Mouse (Mus musculus): Measurements from ENCODE around the gene Cdc7. TPM values are rescaled to one million over a fixed set of nuclear protein-coding genes. Genes with fewer than 3 reads are reported as not detected.
"Not testable (repeated sequence)": the region's sequence is repeated elsewhere in the genome, so short reads cannot be mapped to it uniquely, and the experiment has no call there.

Cdc7 gene
- total and polyA plus RNA-seq, 2 experiments from 2014 or later, result 23.5 to 36.8 TPM

GRCm38 (mm10) chr5:106973883-106974282 is 9.8 kb downstream of the Cdc7 start:
- Histone ChIP-seq H3K36me3 (ENCODE audit: insufficient read depth) (peaks cover 47% of the 10 kb centered on the region), H3K4me1 (ENCODE audit: insufficient read depth) (no peaks in the 10 kb centered on the region), H3K9ac (no peak overlapping the region), H3K27me3 (ENCODE audit: insufficient read depth, low read length) (no peaks in the 10 kb centered on the region), H3K4me2 (ENCODE audit: low read depth) (no peak overlapping the region), H3K4me3 (ENCODE audit: low read depth, low read length) (no peak overlapping the region), H3K27ac (ENCODE audit: low read depth, low read length) (no peak overlapping the region), H3K9me3 (ENCODE audit: low read length) (no peaks in the 10 kb centered on the region)
- DNase-seq (peak; percentile 9), ATAC-seq (no peak)
- 83% methylated on average over 7 of the region's 7 CpGs for WGBS
- TF ChIP-seq CTCF (IDR thresholded peaks at IDR 0.05; ENCODE audit: low read depth), result peak; percentile 53

GRCm38 (mm10) chr5:106979156-106979555 is 15.0 kb downstream of the Cdc7 start:
- Histone ChIP-seq H3K9me3 (ENCODE audit: low read length) (no peaks in the 10 kb centered on the region), H3K4me1 (ENCODE audit: insufficient read depth) (no peaks in the 10 kb centered on the region), H3K4me3 (ENCODE audit: low read depth, low read length) (no peak overlapping the region), H3K27ac (ENCODE audit: low read depth, low read length) (no peak overlapping the region), H3K4me2 (ENCODE audit: low read depth) (no peak overlapping the region), H3K36me3 (ENCODE audit: insufficient read depth) (peaks cover 45% of the 10 kb centered on the region), H3K27me3 (ENCODE audit: insufficient read depth, low read length) (no peaks in the 10 kb centered on the region), H3K9ac (no peak overlapping the region)
- 93% methylated on average over 7 of the region's 7 CpGs for WGBS
- ATAC-seq, result no peak
- no peak for TF ChIP-seq CTCF (IDR thresholded peaks at IDR 0.05; ENCODE audit: low read depth)
- no peak for DNase-seq

- H3K4me1 ChIP-seq (ENCODE audit: insufficient read depth), result no peaks in the 10 kb centered on the region
- no peak for TF ChIP-seq CTCF (IDR thresholded peaks at IDR 0.05; ENCODE audit: low read depth)
- 83% methylated on average over 7 of the region's 7 CpGs for WGBS
- ATAC-seq, result no peak
- no peak overlapping the region for H3K9ac ChIP-seq
- H3K4me3 ChIP-seq (ENCODE audit: low read depth, low read length), result no peak overlapping the region
- no peak for DNase-seq
- no peaks in the 10 kb centered on the region for H3K9me3 ChIP-seq (ENCODE audit: low read length)
- H3K27me3 ChIP-seq (ENCODE audit: insufficient read depth, low read length), result no peaks in the 10 kb centered on the region
- H3K4me2 ChIP-seq (ENCODE audit: low read depth), result no peak overlapping the region
- H3K27ac ChIP-seq (ENCODE audit: low read depth, low read length), result no peak overlapping the region
- H3K36me3 ChIP-seq (ENCODE audit: insufficient read depth), result peaks cover 25% of the 10 kb centered on the region
Observed at GRCm38 (mm10) chr5:106982298-106982952, 18.3 kb downstream of the Cdc7 start.

GRCm38 (mm10) chr5:106984934-106985333 is 20.8 kb downstream of the Cdc7 start:
- 97% methylated on average over 3 of the region's 3 CpGs for WGBS
- not testable (repeated sequence) for DNase-seq; H3K9ac ChIP-seq; H3K27ac ChIP-seq (ENCODE audit: low read depth, low read length); ATAC-seq; H3K9me3 ChIP-seq (ENCODE audit: low read length); H3K4me1 ChIP-seq (ENCODE audit: insufficient read depth); H3K4me3 ChIP-seq (ENCODE audit: low read depth, low read length); H3K4me2 ChIP-seq (ENCODE audit: low read depth); H3K27me3 ChIP-seq (ENCODE audit: insufficient read depth, low read length)
- H3K36me3 ChIP-seq (ENCODE audit: insufficient read depth), result peaks cover 17% of the 10 kb centered on the region

GRCm38 (mm10) chr5:106985594-106985993 is 21.5 kb downstream of the Cdc7 start:
- Histone ChIP-seq H3K4me2 (ENCODE audit: low read depth) (no peak overlapping the region), H3K4me3 (ENCODE audit: low read depth, low read length) (no peak overlapping the region), H3K9me3 (ENCODE audit: low read length) (no peaks in the 10 kb centered on the region), H3K4me1 (ENCODE audit: insufficient read depth) (no peaks in the 10 kb centered on the region), H3K27me3 (ENCODE audit: insufficient read depth, low read length) (no peaks in the 10 kb centered on the region), H3K36me3 (ENCODE audit: insufficient read depth) (peaks cover 12% of the 10 kb centered on the region), H3K27ac (ENCODE audit: low read depth, low read length) (no peak overlapping the region), H3K9ac (no peak overlapping the region)
- no peak for TF ChIP-seq CTCF (IDR thresholded peaks at IDR 0.05; ENCODE audit: low read depth)
- ATAC-seq (no peak), DNase-seq (no peak)
- 57% methylated on average over 2 of the region's 2 CpGs for WGBS

GRCm38 (mm10) chr5:106989181-106989580 is 25.1 kb downstream of the Cdc7 start:
- Histone ChIP-seq H3K4me2 (ENCODE audit: low read depth) (no peak overlapping the region), H3K27ac (ENCODE audit: low read depth, low read length) (no peak overlapping the region), H3K27me3 (ENCODE audit: insufficient read depth, low read length) (no peaks in the 10 kb centered on the region), H3K4me1 (ENCODE audit: insufficient read depth) (no peaks in the 10 kb centered on the region), H3K36me3 (ENCODE audit: insufficient read depth) (peaks cover 4% of the 10 kb centered on the region; the same call in 1 of the 2 replicates), H3K9me3 (ENCODE audit: low read length) (no peaks in the 10 kb centered on the region), H3K4me3 (ENCODE audit: low read depth, low read length) (no peak overlapping the region), H3K9ac (no peak overlapping the region)
- DNase-seq (no peak), ATAC-seq (no peak)
- TF ChIP-seq CTCF (IDR thresholded peaks at IDR 0.05; ENCODE audit: low read depth), result no peak
- 79% methylated on average over 8 of the region's 8 CpGs for WGBS

GRCm38 (mm10) chr5:106989786-106990185 is 25.7 kb downstream of the Cdc7 start:
- Histone ChIP-seq H3K9ac (no peak overlapping the region), H3K27ac (ENCODE audit: low read depth, low read length) (no peak overlapping the region), H3K36me3 (ENCODE audit: insufficient read depth) (no peaks in the 10 kb centered on the region), H3K4me1 (ENCODE audit: insufficient read depth) (no peaks in the 10 kb centered on the region), H3K9me3 (ENCODE audit: low read length) (no peaks in the 10 kb centered on the region), H3K27me3 (ENCODE audit: insufficient read depth, low read length) (no peaks in the 10 kb centered on the region), H3K4me2 (ENCODE audit: low read depth) (no peak overlapping the region), H3K4me3 (ENCODE audit: low read depth, low read length) (no peak overlapping the region)
- no peak for TF ChIP-seq CTCF (IDR thresholded peaks at IDR 0.05; ENCODE audit: low read depth)
- WGBS, result 71% methylated on average over 12 of the region's 12 CpGs
- DNase-seq (no peak), ATAC-seq (no peak)
